In the genomic region with DNA sequence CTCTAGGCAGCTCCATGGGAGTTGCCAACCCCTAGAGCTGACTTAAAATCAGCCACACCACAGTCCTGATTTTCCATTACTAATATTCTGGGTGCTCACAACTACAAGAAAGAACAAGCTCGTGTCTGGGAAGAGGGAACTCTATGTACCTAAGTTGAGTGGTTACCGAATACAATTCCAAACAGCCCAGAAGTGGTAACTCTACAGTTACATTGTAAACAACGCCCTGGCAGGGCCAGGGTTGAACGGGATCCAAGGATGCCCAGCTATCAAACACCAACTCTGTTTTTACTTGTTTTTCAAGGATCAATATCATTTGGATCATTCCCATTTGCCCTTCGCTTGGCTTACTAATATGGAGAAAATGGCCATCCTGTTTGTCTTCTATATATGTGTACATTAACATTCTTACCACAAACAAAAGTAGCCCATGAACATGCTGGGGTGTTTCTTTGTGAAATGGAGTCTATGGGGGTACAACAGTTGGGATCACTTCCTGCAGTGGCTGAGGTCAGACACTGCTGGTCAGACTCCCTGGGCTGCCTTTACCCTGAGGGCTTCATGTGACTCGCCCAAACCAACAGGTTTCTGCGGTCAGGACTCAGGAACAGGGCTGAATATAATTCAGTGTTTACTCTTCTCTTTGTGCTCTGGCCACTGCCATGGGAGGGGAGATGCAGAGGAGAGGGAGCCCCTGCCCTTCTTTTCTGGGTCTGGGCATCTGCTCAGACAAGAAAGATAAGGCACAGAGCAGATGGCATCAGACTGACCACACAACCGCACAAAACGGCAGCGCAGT, we compare ENCODE assay signal across 25 mouse cellular contexts.
A peak's percentile ranks its signal among the peaks of the same experiment; 100 is the strongest.
DNase-seq lines count a peak whose midpoint lies in the region; ATAC-seq and TF ChIP-seq lines count a peak whose summit lies in the region.
"Had no signal": no experiment of that assay in that cellular context is flagged by ENCODE, and none has a peak within 500 bp of the region (broad histone marks: within the 10 kb centered on the region; RNA-seq: fewer than 3 reads in every experiment).

No protein-coding gene starts in this region.

- H3K4me1 ChIP-seq in lung, adult 2 months (ENCODE audit: control insufficient read depth, insufficient read depth, low read length): no peaks in the 10 kb centered on the region
- H3K4me1 ChIP-seq in lung, postnatal 0 days (ENCODE audit: insufficient read depth, low read depth, low read length): no peaks in the 10 kb centered on the region
- H3K4me1 ChIP-seq in stomach, embryonic 16.5 days (ENCODE audit: control insufficient read depth, insufficient read depth, low read length): no peaks in the 10 kb centered on the region
- H3K4me1 ChIP-seq: embryonic facial prominence, embryonic 15.5 days; forebrain, embryonic 10.5 days had no signal

- no peak for TF ChIP-seq POLR2A in lung, adult 2 months (IDR thresholded peaks at IDR 0.05; ENCODE audit: borderline replicate concordance, extremely low read depth, low read depth, low read length)

- H3K4me3 ChIP-seq in lung, adult 2 months (replicated peaks; ENCODE audit: extremely low read depth, low read depth, low read length): no peak overlapping the region
- no peak overlapping the region for H3K4me3 ChIP-seq in lung, postnatal 0 days (ENCODE audit: low read depth, low read length)
- no peak overlapping the region for H3K4me3 ChIP-seq in stomach, embryonic 16.5 days (replicated peaks; ENCODE audit: low read length)
- H3K4me3 ChIP-seq: embryonic facial prominence, embryonic 15.5 days; erythroblast, embryonic 14.5 days; forebrain, embryonic 10.5 days; heart, embryonic 10.5 days had no signal

- no peaks in the 10 kb centered on the region for H3K27me3 ChIP-seq in lung, postnatal 0 days (replicated peaks; ENCODE audit: insufficient read depth, low read length)
- no peaks in the 10 kb centered on the region for H3K27me3 ChIP-seq in stomach, embryonic 16.5 days (ENCODE audit: control insufficient read depth, insufficient read depth, low read length)
- H3K27me3 ChIP-seq: embryonic facial prominence, embryonic 15.5 days had no signal

- no peak overlapping the region for H3K9ac ChIP-seq in lung, postnatal 0 days (replicated peaks; ENCODE audit: low read depth)
- no peak overlapping the region for H3K9ac ChIP-seq in stomach, embryonic 16.5 days (ENCODE audit: low read length)
- H3K9ac ChIP-seq: embryonic facial prominence, embryonic 15.5 days; hindbrain, embryonic 14.5 days had no signal

- ATAC-seq in lung, postnatal 0 days: peak; percentile 80
- ATAC-seq in stomach, embryonic 16.5 days (ENCODE audit: insufficient read depth, low FRiP score): 0 out of 2 replicates have a peak, but pooled peaks have one; percentile 35
- no peak for ATAC-seq in activated CD4-positive, CD25-positive, alpha-beta regulatory T cell, adult 4 months
- ATAC-seq: CD4-positive, CD25-positive, alpha-beta regulatory T cell, adult 4 months; forebrain, embryonic 16.5 days had no signal

- H3K4me2 ChIP-seq in lung, postnatal 0 days (replicated peaks; ENCODE audit: low read depth, low read length): no peak overlapping the region
- H3K4me2 ChIP-seq in stomach, embryonic 16.5 days (ENCODE audit: low read depth, low read length): no peak overlapping the region
- H3K4me2 ChIP-seq: embryonic facial prominence, embryonic 15.5 days; hindbrain, embryonic 14.5 days had no signal

- peak; percentile 92 for TF ChIP-seq EP300 in lung, postnatal 0 days (IDR thresholded peaks at IDR 0.05)

- no peaks in the 10 kb centered on the region for H3K9me3 ChIP-seq in lung, postnatal 0 days (ENCODE audit: low read length)
- H3K9me3 ChIP-seq in stomach, embryonic 16.5 days (replicated peaks; ENCODE audit: control insufficient read depth, low read length): no peaks in the 10 kb centered on the region
- H3K9me3 ChIP-seq: embryonic facial prominence, embryonic 15.5 days; forebrain, embryonic 10.5 days; G1E; heart, embryonic 10.5 days had no signal

- H3K36me3 ChIP-seq in lung, postnatal 0 days (ENCODE audit: insufficient read depth, low read length): no peaks in the 10 kb centered on the region
- no peaks in the 10 kb centered on the region for H3K36me3 ChIP-seq in stomach, embryonic 16.5 days (ENCODE audit: control insufficient read depth, insufficient read depth, low read length)
- H3K36me3 ChIP-seq: embryonic facial prominence, embryonic 15.5 days; forebrain, embryonic 10.5 days; G1E; heart, embryonic 10.5 days had no signal

- 64% methylated on average over 10 of the region's 10 CpGs for WGBS in lung, adult 2 months
- WGBS in lung, postnatal 0 days: 58% methylated on average over 10 of the region's 10 CpGs
- 77% methylated on average over 10 of the region's 10 CpGs for WGBS in stomach, embryonic 16.5 days

- TF ChIP-seq CTCF in lung, adult 2 months (IDR thresholded peaks at IDR 0.05; ENCODE audit: insufficient read depth, low read length): no peak
- TF ChIP-seq CTCF in lung, postnatal 0 days (IDR thresholded peaks at IDR 0.05): no peak

- peak overlapping the region; percentile 15; the same call in 1 of the 2 replicates for H3K27ac ChIP-seq in lung, postnatal 0 days (ENCODE audit: low read length)
- peak overlapping the region; percentile 68; the same call in 1 of the 2 replicates for H3K27ac ChIP-seq in stomach, embryonic 16.5 days (ENCODE audit: low read length)
- H3K27ac ChIP-seq: embryonic facial prominence, embryonic 15.5 days; forebrain, embryonic 10.5 days; heart, embryonic 10.5 days; hindbrain, embryonic 14.5 days had no signal

- DNase-seq in lung, adult 2 months: peak; percentile 17
- no peak for DNase-seq in lung, postnatal 10 days
- DNase-seq in lung, postnatal 0 days (ENCODE audit: low spot score): peak; percentile 52
- DNase-seq in lung, postnatal 36 days: peak; percentile 63
- DNase-seq in testis, postnatal 10 days (ENCODE audit: low spot score): no peak
- DNase-seq: adrenal gland, postnatal 10 days; B cell, adult 2 months; cerebellum, adult 11 months; cerebellum, adult 8-10 months; cerebellum, postnatal 14 days; embryo, embryonic 11 days; gastrocnemius, postnatal 10 days; heart, adult 18-20 months; heart, postnatal 10 days; heart, postnatal 4 days had no signal

Comparison
In these comparisons a context has a peak if more than half of its experiments do, and no peak if none do; other contexts are left out.
1. DNase-seq: peak in lung, adult 2 months (single experiment), lung, postnatal 0 days (single experiment) and lung, postnatal 36 days (single experiment); none in lung, postnatal 10 days (single experiment) and testis, postnatal 10 days (single experiment).